Mouse (Mus musculus): ENCODE measurements around the gene Samd7. TPM values are rescaled to one million over a fixed set of nuclear protein-coding genes. Genes with fewer than 3 reads are reported as not detected.
"Not testable (repeated sequence)": the region's sequence is repeated elsewhere in the genome, so short reads cannot be mapped to it uniquely, and the experiment has no call there.

Gene Samd7
- total RNA-seq (2017): not detected in 2 replicates

DNA sequence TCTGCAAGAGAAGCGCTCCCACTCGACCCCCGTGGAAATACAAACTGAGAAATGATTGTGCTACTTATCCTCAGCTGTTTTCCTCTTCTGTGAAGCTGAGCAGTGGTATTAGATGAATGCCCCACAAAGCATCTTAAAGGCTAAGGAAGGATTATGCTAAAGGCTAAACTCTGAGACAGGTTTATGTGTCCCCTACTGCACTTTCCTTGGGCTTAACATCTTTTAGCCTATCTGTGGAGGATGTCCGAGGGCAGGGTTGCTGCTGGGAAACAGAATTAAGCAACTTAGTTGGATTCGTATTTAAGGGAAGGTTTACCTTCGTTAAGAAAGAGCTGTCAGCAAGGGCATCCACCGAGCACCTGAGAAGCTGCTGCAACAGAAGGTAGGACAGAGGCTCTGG is at the start of gene Samd7:
Gene Samd7, plus strand, starts transcription at position 288 of the 400 bp plus-strand sequence.
- ATAC-seq (replicated peaks; ENCODE audit: low read depth, poor library complexity, severe bottlenecking): no peak

DNA sequence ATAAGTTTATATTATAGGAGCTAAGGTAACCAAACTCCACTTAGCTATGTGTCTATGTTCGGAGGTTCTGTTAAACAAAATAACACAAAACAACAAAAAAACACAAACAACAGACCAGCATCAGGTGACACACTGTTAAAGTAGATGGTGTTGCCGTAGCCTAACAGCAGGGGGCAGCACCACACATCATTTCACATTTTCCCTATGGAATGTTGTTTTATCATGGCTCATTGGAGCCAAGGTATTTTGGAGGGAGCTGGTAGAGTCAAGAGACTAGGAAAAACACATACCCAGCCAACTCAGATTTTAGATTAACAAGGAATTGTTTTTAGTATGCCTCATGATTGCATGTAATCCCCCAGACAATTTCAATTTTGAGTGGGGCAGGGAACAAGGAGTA is 49.7 kb upstream of the Samd7 start:
- 0 out of 2 replicates have a peak, but pooled peaks have one; percentile 54 for ATAC-seq (replicated peaks; ENCODE audit: low read depth, poor library complexity, severe bottlenecking)

DNA sequence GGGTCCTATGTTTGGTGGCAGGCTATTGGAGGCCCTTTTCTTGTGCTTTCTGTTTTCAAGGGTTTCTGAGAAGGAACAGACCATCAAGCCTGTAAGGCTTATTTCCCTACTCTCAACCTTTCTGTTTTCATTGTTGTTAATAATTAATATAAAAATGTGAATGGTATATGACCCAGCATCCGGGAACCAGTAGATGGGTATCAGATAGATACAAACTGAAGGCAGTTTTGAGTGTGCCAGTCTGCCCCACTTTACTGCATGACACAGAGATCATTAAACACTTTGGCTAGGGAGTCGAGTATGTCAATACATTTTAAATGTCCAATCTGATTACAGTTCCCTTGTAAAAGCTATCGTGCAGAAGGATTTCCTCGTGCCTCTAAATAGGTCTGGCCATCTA is 48.2 kb upstream of the Samd7 start:
- no peak for ATAC-seq (replicated peaks; ENCODE audit: low read depth, poor library complexity, severe bottlenecking)

DNA sequence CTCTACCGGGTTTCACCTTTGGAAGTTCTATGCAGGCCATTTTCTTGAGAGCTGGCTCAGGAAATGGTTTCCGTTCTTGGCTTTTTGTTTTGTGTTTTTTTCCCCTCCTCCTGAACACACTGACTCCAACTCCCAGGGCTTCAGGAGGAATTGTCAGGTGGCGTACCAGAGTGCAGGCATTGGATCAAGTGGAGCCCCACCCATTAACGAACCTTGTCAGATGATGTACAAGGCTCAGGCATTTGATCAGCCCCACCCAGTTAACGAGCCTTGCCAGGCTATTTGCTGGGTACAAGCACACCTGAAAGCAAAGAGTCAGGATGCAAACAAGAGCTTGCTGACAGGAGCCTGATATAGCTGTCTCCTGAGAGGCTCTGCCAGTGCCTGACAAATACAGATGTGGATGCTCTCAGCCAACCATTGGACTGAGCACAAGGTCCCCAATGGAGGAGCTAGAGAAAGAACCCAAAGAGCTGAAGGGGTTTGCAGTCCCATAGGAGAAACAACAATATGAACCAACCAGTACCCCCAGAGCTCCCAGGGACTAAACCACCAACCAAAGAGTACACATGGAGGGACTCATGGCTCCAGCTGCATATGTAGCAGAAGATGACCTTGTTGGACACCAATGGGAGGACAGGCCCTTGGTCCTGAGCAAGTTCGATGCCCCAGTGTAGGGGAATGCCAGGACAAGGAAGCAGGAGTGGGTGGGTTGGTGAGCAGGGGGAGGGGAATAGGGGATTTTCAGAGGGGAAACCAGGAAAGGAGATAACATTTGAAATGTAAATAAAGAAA is 46.2 kb upstream of the Samd7 start, which contains the start of gene Lrrc31:
Gene Lrrc31, minus strand, starts transcription at position 133 of the 795 bp plus-strand sequence.
- not testable (repeated sequence) for ATAC-seq (replicated peaks; ENCODE audit: low read depth, poor library complexity, severe bottlenecking)

DNA sequence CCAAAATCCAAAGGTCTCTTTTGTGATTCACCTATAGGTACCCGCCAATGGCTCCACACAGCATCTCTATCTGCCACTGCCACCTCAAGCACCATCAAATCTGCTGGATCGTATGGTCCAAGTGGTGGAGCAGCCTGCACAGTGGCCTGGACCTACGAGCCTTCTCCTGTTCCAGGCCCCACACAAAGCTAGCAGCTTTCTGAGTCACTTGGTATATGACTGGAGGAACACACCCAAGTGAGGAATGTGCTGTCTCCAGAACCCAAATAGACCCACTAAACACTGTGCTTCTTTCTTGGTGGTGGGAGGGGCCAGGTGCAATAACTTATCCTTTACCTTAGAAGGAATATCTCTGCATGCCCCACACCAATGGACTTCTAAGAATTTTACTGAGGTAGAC is 40.1 kb upstream of the Samd7 start:
- no peak for ATAC-seq (replicated peaks; ENCODE audit: low read depth, poor library complexity, severe bottlenecking)

DNA sequence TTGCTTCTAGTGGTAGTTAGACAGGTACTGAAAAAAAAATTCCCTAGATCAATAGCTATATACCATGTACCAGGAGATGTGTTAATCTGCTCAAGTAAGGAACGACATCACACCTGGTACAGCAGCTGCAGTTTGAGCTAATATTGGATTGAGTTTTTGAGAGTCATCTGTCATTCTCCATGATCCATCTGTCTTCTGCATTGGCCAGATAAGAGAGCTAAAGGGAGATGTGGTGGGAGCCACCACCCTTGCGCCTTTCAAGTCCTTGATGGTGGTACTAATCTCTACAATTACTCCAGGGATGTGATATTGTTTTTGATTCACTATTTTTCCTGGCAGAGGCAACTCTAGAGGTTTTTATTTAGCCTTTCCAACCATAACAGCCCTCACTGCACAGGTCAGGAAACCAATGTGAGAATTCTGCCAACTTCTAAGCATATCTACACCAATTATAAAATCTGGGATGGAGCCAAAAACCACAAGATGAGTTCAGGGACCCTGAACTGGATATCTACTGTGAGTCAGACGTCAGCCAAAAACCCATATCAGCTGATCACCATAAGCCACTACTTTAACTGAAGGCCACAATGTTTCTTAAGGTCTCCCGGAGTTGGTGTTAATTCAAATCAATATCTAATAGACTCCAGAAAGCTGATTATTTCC is 39.3 kb upstream of the Samd7 start:
- peak; percentile 73 for ATAC-seq (replicated peaks; ENCODE audit: low read depth, poor library complexity, severe bottlenecking)

DNA sequence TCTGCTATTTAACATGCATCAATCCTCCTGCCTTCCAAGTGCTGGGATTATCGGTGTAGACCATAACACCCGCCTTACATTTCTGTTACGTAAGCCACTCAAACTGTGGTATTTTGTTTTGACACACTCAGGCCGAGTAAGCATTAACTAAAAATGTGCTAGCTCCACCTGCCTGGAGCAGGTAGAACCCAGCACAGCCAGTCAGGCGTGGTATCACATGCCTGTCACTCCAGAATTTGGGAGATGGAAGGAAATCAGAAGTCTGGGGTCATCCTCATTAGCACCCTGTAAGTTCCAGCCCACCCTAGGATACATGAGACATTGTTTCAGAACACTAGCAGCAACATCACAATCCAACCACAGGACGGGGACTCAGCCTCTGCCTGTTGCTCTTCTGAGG is 35.9 kb upstream of the Samd7 start:
- no peak for ATAC-seq (replicated peaks; ENCODE audit: low read depth, poor library complexity, severe bottlenecking)

DNA sequence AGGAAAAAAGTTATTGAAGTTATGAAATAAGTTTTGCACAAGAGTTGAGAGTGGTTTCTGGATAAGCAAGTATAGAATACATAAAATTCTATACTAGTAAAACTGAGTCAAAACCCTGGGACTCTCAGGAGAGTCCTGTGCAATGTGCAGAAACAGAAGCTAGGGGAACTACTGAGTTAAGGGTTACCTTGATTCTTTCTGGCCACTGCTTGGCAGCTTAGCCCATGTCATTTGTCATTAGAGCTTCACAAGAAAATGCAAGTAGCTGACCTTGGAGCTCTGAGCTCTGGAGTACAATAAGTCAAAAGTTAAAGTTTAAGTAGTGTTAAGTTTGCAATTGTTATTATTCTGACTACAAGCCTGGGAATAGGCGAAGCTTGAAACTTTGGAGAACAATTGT is 32.8 kb upstream of the Samd7 start:
- ATAC-seq (replicated peaks; ENCODE audit: low read depth, poor library complexity, severe bottlenecking): no peak

DNA sequence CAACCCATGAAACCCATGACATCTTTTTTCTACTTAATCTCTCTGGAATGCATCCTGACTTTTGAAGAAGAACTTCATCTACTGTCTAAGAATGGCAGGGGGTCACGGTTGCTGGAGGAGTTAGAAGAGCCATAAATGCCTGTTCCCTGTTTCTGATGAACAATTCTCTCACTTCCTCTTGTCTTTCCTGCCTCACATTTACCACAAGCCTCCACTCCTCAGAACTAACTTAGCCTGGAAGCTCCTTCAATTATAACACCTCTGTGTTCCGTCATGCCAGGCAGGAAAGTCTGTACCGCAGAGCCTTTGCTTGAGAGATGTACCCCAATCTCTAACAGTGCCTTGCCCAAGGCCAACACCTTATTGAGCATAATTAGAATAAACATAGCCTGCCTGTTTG is 27.4 kb upstream of the Samd7 start:
- ATAC-seq (replicated peaks; ENCODE audit: low read depth, poor library complexity, severe bottlenecking): peak; percentile 74

DNA sequence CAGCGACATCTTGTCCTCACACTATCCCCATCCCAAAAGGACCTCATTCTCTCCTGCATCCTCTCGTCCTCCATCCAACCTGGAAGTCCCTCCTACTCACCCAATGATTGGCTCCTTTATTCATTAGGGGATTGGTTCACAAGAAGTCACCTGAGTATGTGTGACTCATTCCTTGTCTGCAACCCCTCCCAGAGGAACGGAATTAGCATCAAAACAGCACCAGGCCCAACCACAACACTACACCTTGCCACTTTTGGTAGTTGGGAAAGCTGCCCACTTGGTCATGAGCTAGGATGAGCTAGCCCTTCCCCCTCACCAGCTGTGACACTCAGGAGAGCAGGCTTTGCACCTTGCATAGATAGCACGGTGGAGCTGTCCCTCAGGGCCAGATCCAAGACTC is 24.1 kb upstream of the Samd7 start:
- no peak for ATAC-seq (replicated peaks; ENCODE audit: low read depth, poor library complexity, severe bottlenecking)

DNA sequence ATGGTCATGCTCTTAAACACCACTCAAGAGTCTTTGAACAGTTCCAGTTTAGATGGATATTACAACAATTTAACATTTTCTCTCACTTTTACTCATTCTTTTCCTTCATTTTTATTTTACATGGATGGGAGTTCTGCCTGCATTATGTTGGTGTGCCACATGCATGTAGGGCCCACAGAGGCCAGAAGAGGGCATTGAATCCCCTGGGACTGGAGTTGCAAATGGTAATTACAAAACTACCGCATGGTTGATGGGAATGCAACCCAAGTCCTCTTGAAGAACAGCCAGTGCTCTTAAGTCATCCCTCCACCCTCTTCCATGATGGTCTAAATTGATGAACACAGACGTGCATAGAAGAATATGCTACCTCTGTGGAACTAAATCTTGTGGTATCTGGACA is 23.6 kb upstream of the Samd7 start:
- no peak for ATAC-seq (replicated peaks; ENCODE audit: low read depth, poor library complexity, severe bottlenecking)

DNA sequence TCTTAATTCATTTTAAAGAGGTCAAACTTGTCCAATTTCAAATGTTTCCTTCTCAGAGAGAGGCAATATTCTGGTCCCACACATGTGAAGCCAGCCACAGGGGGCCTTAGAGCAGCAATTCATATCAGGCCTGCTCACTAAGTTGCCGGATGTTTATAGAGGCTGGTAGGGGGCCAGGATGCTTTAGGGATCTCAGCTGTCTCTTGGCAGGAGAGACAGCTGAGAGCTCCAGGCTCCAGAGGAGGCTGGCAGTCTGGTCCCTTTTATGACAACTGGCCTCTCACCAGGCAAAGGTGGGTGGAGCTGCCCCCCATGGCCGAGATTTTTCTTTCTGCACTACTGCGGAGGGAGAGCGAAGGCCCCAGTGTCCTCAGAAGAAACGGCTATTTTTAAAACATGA is 22.9 kb upstream of the Samd7 start:
- ATAC-seq (replicated peaks; ENCODE audit: low read depth, poor library complexity, severe bottlenecking): no peak

DNA sequence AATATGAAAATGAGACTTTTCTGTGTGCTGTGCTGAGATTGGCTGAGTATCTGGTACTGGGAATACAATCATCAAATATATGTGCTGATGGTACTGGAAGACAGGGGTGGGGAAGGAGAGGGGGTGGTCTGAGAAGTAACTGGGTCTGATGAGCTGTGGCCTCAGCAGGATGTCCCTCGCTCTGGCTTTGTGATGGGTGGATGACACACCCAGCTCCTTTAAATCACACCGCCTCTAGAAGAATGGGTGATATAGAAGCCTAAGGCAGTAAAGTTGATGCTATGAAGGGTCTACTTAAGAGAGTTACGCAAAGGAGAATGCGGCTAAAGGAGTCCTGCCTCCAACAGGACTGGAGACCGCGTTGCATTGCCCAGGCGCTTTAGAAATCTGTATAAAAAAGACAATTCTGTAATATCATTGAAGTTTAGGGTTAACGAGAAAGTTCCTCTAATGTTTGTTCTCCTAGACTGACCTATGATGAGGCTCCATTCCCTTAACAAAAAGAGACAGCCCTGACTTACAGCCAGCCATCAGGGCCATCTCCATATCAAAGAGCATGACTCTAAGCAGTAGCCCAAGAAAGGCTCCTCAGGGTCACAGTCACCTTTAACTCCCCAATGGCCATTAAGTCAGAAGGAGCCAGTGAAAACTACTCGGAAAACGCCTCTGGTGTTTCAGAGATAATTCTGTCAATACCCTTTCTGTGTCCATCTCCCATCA is 21.8 kb upstream of the Samd7 start:
- ATAC-seq (replicated peaks; ENCODE audit: low read depth, poor library complexity, severe bottlenecking): no peak

DNA sequence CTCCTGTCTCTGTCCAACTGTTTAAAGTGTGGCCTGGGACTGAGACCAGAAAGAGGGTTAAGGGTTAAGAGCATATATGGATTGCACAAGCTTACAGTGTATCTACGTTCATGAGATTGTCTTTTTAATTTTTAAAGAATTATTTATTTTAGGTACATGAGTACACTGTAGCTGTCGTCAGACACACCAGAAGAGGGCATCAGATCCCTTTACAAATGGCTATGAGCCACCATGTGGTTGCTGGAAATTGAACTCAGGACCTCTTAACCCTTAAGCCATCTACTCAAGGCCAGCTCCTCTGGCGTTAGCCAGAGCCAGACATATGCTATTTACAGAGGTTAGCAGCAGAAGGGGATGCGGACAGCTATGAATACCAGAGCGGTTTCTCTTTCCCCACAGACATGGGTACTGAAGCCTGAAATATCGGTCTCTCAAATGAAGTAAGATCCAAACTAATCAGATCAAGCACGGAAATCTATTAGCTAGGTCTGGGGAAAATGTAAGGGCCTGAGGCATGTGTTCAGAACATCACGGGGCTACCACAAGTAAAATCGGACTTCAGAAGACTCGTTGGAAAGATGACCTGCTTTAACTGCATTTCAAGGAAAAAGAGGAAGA is 21.1 kb upstream of the Samd7 start:
- ATAC-seq (replicated peaks; ENCODE audit: low read depth, poor library complexity, severe bottlenecking): no peak

DNA sequence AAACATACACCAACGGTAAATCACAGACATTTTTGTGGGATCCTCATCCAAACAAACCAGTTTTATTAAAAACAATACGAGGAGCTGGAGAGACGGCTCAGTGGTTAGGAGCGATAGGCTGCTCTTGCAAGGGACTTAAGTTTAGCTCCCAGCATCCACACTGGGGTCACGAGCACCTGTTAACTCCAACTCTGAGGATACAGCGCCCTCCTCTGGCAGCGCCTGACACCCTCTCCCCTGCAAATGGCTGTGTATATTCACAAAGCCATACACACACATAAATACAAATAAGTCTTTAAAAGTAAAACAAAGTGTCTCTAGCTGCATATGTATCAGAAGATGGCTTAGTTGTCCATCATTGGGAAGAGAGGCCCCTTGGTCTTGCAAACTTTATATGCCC is 20.6 kb upstream of the Samd7 start:
- ATAC-seq (replicated peaks; ENCODE audit: low read depth, poor library complexity, severe bottlenecking): no peak

DNA sequence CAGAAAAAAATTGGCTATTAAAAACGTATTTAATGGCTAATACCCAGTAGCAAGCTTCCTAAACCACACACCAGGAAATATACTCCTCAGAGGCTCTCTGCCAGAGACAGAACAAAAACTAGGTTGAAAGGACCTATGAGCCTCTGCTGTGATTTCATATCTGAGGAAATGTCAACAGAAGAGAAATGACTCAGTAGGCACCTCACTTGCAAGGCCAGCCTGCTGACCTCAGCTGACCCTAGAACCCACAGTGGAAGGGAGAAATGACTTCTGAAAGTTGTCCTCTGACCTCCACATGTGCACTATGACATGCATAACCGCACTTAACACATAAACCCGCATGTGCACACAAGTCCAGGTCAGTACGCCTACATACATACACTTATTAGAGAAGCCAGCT is 18.9 kb upstream of the Samd7 start:
- ATAC-seq (replicated peaks; ENCODE audit: low read depth, poor library complexity, severe bottlenecking): no peak

DNA sequence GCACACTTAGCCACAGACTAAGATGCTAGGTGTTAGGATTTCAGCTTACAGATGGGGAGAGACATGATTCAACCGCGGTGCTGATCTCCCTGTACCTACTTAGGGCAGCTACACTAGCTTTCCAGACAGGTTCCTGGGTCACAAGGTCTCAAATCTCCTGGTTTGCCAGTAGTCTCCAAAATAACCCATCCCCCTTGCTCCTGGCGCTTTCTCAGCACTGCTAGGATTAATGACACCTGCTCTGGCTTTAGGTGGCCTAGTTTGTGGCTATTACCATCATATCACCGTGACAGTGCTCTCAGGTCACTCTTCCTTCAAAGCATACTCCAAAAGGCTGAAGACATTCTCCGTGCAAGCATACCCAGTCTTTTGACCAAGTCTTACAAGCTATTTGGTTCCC is 17.0 kb upstream of the Samd7 start:
- ATAC-seq (replicated peaks; ENCODE audit: low read depth, poor library complexity, severe bottlenecking): no peak

DNA sequence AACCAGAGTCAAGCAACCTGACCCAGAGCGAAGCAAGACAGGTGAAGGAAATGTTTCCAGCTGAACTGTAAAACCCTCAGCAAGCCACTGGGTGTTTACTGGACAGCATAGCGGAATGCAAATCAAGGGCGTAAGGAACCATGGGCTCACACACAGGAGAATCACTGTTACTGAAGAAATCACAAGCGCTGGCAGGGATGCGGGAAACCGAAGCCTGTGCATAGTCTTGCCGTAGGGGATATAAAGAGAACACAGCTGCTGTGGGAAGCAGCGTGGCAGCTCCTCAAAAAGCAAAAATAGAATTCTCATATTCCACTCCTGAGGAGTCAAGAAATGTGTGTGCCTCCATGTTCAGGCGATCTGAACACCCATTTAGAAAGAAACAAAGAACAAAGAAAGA is 9.3 kb upstream of the Samd7 start:
- no peak for ATAC-seq (replicated peaks; ENCODE audit: low read depth, poor library complexity, severe bottlenecking)

DNA sequence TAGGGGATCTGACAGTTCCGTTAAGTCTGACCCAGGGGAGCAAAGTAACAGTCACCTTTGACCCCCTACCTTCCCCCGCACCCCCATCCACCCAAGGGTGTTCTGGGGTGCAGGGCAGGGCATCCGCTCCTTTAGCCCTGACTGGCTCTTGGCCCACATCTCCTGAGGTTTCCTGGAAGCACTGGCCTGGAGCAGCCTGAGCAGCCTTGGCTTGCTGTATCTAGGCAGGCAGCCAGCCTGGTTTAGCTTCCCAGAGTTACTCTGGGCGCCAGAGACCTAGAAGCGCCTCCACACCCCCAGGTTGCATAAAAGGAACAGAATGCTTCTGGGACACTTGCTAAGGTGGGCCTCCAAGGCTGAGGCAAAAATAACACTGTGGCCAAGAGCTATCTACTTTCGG is 4.8 kb upstream of the Samd7 start:
- ATAC-seq (replicated peaks; ENCODE audit: low read depth, poor library complexity, severe bottlenecking): no peak

DNA sequence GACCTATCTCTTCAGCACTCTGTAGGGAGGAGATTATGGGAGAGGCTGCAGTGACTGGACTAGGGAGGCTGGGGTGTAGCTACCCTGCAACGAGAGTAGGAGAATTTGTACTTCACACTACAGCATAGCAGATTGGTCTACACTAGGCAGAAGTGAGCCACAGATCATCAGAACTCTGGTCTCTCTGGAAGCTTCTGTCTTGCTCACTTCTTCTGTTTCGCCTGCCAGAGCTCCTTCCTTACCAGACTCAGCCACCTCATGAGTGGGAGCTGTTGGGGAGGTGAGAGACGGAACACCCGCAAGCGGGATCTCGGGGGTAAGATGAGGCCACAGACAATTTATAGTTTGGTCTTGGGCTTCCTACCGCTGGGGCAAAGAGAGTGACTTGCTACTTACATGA is 3.2 kb upstream of the Samd7 start:
- no peak for ATAC-seq (replicated peaks; ENCODE audit: low read depth, poor library complexity, severe bottlenecking)

DNA sequence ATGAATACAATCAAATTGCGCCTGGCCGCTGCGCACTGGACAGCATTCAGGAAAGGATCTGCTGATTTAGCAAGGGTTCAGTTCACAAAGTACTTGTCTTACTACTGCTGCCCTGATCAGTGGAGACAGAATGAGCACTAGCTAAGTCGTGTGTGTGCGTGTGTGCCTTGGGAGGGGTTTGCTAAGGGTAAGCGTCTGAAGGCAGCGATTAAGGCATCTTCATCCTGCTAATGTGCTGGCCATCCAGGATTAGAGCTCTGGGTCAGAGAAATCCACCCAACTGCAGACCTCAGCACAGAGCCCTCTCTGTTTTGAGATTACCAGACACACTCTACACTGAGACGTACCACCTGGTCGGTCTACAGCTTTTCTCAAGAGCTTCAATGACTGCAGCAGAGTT is 2.2 kb downstream of the Samd7 start:
- ATAC-seq (replicated peaks; ENCODE audit: low read depth, poor library complexity, severe bottlenecking): no peak
